Mouse (Mus musculus) kidney, embryonic 14.5 days (tissue): ENCODE results near the gene Lgr6. TPM values are rescaled to one million over a fixed set of nuclear protein-coding genes. Genes with fewer than 3 reads are reported as not detected.

Source experiments
- ATAC-seq: fragments of 200-750 bp; cut with Nextera tagmentation; 2 replicates; pipeline ENCODE4 v1.8.0; 2017; ENCODE audit warnings: moderate number of reproducible peaks, mild to moderate bottlenecking, moderate TSS enrichment, moderate library complexity; ENCODE audit not compliant: low FRiP score, low TSS enrichment
- H3K27ac ChIP-seq: fragments of 300-500 bp; sonication (generic); 2 replicates; pipeline ENCODE4 v1.5.1; 2014; ENCODE audit warnings: low read depth, mild to moderate bottlenecking, low read length, moderate library complexity, mixed read lengths
- H3K27me3 ChIP-seq: fragments of 300-500 bp; sonication (generic); 2 replicates; pipeline ENCODE4 v1.6.1; 2014; ENCODE audit warnings: mild to moderate bottlenecking, low read length; ENCODE audit not compliant: control insufficient read depth, insufficient read depth
- H3K36me3 ChIP-seq: fragments of 300-500 bp; sonication (generic); 2 replicates; pipeline ENCODE4 v1.6.1; 2014; ENCODE audit warnings: low read length, mixed read lengths; ENCODE audit not compliant: control insufficient read depth, insufficient read depth
- H3K4me1 ChIP-seq: fragments of 300-500 bp; sonication (generic); 2 replicates; pipeline ENCODE4 v1.6.1; 2014; ENCODE audit warnings: low read length, mixed read lengths; ENCODE audit not compliant: control insufficient read depth, insufficient read depth
- H3K4me2 ChIP-seq: fragments of 300-500 bp; sonication (generic); replicated peaks from 2 replicates; pipeline ENCODE4 v1.6.1; 2014; ENCODE audit warnings: low read depth, mild to moderate bottlenecking, low read length
- H3K4me3 ChIP-seq: fragments of 300-500 bp; sonication (generic); 2 replicates; pipeline ENCODE4 v1.5.1; 2014; ENCODE audit warnings: mild to moderate bottlenecking, low read length
- H3K9ac ChIP-seq: fragments of 300-500 bp; sonication (generic); 2 replicates; pipeline ENCODE4 v1.6.1; 2014; ENCODE audit warnings: low read depth, mild to moderate bottlenecking, low read length, moderate library complexity
- H3K9me3 ChIP-seq: fragments of 300-500 bp; sonication (generic); 2 replicates; pipeline ENCODE4 v1.6.1; 2016; ENCODE audit warnings: low read length; ENCODE audit not compliant: control insufficient read depth
- WGBS: fragments of 180-500 bp; shearing (Covaris S2); extraction: QIAGEN DNeasy Blood & Tissue Kit; methylation state at CpG from one replicate; pipeline ENCODE4 v1.1.7; 2014; 5-methylcytosine and 5-hydroxymethylcytosine counted together
- polyA plus RNA-seq: library from polyadenylated mRNA; unstranded; fragments of >200 nt; fragmentation: Nextera tagmentation; extraction: Ambion mirVana; gene quantifications from 2 replicates; pipeline ENCODE4 v1.2.1, GENCODE M21; 2014

The Lgr6 gene
- polyA plus RNA-seq, 1 experiment from 2014 or later, result 0.66 TPM

DNA sequence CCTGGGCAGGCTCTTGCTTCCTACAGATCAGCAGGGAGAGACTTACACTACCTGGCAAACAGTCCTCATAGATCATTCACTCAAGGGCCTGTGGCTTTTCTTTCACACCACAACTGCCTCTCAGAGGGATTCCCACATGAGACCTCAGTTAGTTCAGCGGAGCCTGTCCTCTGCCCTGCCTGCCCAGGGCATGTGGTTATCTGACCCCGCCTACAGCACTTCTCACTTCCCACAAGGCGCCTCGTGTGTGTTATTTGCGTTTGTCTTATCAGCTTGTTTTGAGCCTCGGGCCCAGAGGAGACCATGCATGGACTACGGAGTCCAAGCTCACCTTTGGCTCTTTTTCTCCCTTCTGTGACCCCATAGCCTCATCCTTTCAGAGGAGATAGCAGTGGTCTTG, 9.9 kb downstream of the Lgr6 start:
- no peaks in the 10 kb centered on the region for H3K36me3 ChIP-seq
- no peak overlapping the region for H3K27ac ChIP-seq
- H3K9me3 ChIP-seq, result no peaks in the 10 kb centered on the region
- H3K9ac ChIP-seq, result no peak overlapping the region
- no peak for ATAC-seq
- WGBS, result 40% methylated on average over 7 of the region's 7 CpGs
- H3K27me3 ChIP-seq, result peaks cover 6% of the 10 kb centered on the region
- no peak overlapping the region for H3K4me3 ChIP-seq
- no peak overlapping the region for H3K4me2 ChIP-seq
- H3K4me1 ChIP-seq, result no peaks in the 10 kb centered on the region

DNA sequence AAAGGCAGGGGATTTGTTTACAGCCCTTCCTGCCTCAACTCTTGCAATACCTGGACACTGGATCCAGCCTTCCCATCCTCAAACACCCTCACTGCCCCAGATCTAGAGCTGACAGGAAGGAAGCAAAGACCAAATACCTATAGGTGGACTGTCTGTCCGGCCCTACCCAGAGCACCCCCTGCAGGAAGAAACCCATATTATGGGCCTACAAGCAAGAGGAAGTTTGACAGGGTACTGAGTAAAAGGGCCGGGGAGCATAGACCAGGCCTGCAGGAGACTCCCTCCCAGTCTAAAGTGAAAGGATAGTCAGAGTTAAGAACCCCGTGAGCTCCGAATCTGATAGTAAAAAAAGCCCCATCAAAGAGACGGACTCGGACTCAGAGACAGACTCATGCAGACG, 10.4 kb downstream of the Lgr6 start:
- no peak overlapping the region for H3K4me2 ChIP-seq
- H3K9me3 ChIP-seq, result no peaks in the 10 kb centered on the region
- H3K36me3 ChIP-seq, result no peaks in the 10 kb centered on the region
- H3K27me3 ChIP-seq, result peaks cover 4% of the 10 kb centered on the region; the same call in 1 of the 2 replicates
- H3K27ac ChIP-seq, result no peak overlapping the region
- ATAC-seq, result no peak
- WGBS, result 55% methylated on average over 7 of the region's 7 CpGs
- no peak overlapping the region for H3K9ac ChIP-seq
- no peak overlapping the region for H3K4me3 ChIP-seq
- H3K4me1 ChIP-seq, result no peaks in the 10 kb centered on the region

DNA sequence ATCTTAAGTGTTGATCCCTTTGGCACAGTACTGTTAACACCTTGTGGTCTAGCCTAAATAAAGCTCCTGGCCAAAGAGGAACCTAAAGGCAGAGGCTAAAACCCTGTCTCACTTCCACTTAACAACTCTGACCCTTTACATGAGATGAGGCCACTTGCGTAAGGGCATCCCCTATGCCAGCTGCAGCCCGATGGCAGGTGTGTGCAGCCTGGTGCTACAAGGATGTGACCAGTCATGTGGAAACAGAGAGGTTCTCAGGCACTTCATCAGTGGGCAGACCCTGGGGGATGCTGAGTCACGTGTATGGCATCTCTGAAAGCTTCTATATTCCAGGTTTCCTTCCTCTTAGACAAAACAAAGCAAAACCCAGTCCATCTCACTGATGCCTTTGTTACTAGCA, 14.2 kb downstream of the Lgr6 start:
- H3K27me3 ChIP-seq, result peaks cover 14% of the 10 kb centered on the region
- no peak overlapping the region for H3K4me2 ChIP-seq
- WGBS, result 46% methylated on average over 3 of the region's 3 CpGs
- no peak for ATAC-seq
- H3K27ac ChIP-seq, result no peak overlapping the region
- H3K9ac ChIP-seq, result no peak overlapping the region
- H3K9me3 ChIP-seq, result no peaks in the 10 kb centered on the region
- H3K4me1 ChIP-seq, result no peaks in the 10 kb centered on the region
- H3K36me3 ChIP-seq, result no peaks in the 10 kb centered on the region
- no peak overlapping the region for H3K4me3 ChIP-seq

DNA sequence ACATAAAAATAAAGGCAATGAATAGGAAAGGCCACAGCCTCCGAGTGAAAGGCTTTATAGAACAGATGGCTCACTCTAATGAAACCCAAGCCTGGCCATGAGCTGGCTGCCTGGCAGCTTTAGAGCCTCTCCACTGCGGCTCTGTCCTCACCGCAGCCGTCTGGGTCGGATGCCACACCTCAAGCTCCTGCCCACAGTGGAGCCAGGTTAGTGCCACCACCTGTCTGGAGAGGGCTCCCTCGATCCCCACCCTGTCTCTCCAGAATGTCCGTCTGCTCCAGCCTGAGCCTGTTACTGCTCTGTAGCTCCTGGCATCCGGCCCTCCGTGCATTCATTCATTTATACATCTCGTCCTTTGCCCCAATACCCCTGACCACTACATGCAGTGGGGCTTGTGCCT, 15.4 kb downstream of the Lgr6 start:
- Histone ChIP-seq H3K27me3 (peaks cover 26% of the 10 kb centered on the region), H3K4me3 (no peak overlapping the region), H3K9ac (no peak overlapping the region), H3K4me2 (no peak overlapping the region), H3K27ac (no peak overlapping the region), H3K36me3 (no peaks in the 10 kb centered on the region), H3K4me1 (no peaks in the 10 kb centered on the region), H3K9me3 (no peaks in the 10 kb centered on the region)
- 74% methylated on average over 10 of the region's 10 CpGs for WGBS
- ATAC-seq, result no peak

DNA sequence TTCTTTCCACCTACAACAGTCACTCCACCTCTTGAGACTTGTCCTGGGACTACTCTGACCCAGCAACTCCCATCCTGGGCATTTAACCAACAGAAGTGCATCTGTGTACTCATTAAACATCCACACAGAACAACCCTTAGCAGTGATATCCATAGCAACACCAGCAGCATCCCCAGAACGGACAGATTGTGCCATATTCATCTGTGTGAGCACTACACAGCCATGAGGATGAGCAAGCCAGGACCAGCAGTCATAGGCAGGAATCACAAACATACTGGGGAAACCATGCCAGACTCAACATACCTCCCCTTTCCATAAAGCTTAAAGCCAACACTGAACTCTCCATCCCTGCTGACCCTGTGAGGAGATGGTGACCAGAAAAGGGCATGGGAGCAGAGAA, 17.7 kb downstream of the Lgr6 start:
- H3K4me1 ChIP-seq, result no peaks in the 10 kb centered on the region
- no peak overlapping the region for H3K9ac ChIP-seq
- H3K36me3 ChIP-seq, result no peaks in the 10 kb centered on the region
- 65% methylated on average over 1 of the region's 1 CpGs for WGBS
- H3K4me3 ChIP-seq, result no peak overlapping the region
- no peak overlapping the region for H3K27ac ChIP-seq
- ATAC-seq, result no peak
- H3K4me2 ChIP-seq, result no peak overlapping the region
- H3K9me3 ChIP-seq, result no peaks in the 10 kb centered on the region
- H3K27me3 ChIP-seq, result peaks cover 32% of the 10 kb centered on the region

DNA sequence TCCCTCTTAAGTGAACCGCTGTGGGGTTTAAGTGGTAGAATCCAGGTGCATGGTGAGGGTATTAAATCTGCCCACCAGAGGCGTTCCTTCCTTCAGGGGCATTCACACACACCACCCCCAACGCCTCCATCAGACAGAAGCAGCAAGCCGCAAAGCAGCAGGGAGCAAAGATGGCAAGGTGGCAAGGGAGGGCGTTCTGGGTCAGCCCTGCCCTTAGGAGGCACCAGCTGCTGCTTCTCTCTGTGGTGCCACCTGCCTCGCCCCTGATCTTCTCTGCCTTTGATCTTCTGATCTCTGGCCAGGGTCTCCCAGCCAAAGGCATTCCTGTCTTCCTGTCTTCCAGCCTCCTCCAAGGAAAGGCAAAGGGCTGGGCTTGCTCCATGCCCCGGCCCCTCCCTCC, 19.1 kb downstream of the Lgr6 start:
- WGBS, result 16% methylated on average over 7 of the region's 7 CpGs
- Histone ChIP-seq H3K4me1 (no peaks in the 10 kb centered on the region), H3K9ac (no peak overlapping the region), H3K27me3 (peaks cover 32% of the 10 kb centered on the region), H3K27ac (no peak overlapping the region), H3K4me3 (no peak overlapping the region), H3K9me3 (no peaks in the 10 kb centered on the region), H3K36me3 (no peaks in the 10 kb centered on the region), H3K4me2 (no peak overlapping the region)
- no peak for ATAC-seq

DNA sequence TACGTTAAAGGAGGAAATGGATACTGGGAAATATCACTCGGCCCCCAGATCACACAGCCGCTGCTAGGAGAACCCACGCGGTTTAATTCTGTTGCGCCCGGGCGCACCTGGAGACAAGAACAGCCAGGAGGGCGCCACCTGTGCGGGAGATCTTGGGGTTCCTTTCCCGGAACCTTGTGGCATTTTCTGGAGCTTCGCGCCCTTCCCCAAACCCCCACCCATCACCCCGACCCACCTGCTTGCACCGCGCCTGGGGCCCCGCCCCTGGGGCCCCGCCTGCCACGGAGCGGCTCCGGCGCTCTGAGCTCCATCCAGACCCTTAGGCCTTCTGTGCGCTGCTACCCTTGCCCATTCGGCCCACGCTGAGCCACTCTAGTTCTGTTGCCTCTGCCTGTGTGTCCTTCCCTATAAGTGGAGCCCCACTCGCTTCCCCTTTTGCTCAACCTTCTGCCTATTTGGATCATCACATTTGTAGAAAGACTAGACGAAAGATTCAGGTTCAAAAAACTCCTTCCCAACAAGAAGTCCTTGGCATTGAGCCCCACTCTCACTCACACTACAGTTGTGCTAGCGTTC, 19.7 kb downstream of the Lgr6 start:
- no peaks in the 10 kb centered on the region for H3K4me1 ChIP-seq
- H3K27me3 ChIP-seq, result peaks cover 32% of the 10 kb centered on the region
- H3K36me3 ChIP-seq, result no peaks in the 10 kb centered on the region
- H3K9me3 ChIP-seq, result no peaks in the 10 kb centered on the region
- 14% methylated on average over 28 of the region's 28 CpGs for WGBS
- peak overlapping the region; percentile 38 for H3K4me2 ChIP-seq
- H3K9ac ChIP-seq, result no peak overlapping the region
- H3K4me3 ChIP-seq, result no peak overlapping the region
- ATAC-seq, result no peak
- no peak overlapping the region for H3K27ac ChIP-seq

DNA sequence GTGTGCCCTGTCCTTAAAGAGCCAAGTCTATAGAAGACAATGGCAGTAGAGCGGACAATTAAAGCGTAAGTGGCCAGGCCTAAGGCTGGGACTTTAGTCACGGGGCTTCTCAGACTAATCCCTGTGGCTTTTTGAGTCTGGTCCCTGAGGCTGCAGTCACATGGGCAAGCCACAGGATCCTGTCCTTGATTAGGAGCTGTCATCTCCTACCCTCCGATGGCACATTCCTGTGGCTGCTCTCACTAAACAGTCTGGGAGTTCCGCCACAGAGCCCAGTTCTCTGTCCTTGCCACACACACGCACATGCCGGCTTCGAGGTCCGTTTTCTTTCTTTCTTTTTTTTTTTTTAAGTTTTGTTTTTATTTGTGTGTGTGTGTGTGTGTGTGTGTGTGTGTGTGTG, 21.6 kb downstream of the Lgr6 start:
- ATAC-seq, result no peak
- WGBS, result 86% methylated on average over 9 of the region's 9 CpGs

DNA sequence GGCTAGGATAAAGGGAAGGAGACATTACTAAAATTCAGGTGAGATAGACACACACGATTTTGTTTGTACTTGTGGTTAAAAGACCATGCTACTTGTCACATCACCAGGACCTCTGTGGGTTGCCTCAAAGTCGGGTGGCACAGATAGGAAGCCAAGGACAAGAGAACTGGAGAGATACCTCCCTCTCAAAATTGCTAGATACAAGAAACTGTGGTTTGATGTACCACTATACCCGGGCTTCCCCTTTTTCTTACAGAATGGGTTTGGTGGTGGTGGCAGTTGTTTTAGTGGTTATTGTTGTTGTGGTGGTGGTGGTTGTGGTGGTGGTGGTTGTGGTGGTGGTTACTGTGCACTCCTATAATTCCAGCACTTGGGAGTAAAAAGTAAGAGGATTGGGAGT, 22.8 kb downstream of the Lgr6 start:
- ATAC-seq, result no peak
- H3K27ac ChIP-seq, result no peak overlapping the region
- H3K36me3 ChIP-seq, result no peaks in the 10 kb centered on the region
- 77% methylated on average over 3 of the region's 3 CpGs for WGBS
- H3K4me2 ChIP-seq, result no peak overlapping the region
- no peaks in the 10 kb centered on the region for H3K9me3 ChIP-seq
- no peak overlapping the region for H3K4me3 ChIP-seq
- peaks cover 28% of the 10 kb centered on the region for H3K27me3 ChIP-seq
- no peak overlapping the region for H3K9ac ChIP-seq
- H3K4me1 ChIP-seq, result no peaks in the 10 kb centered on the region

More for the DNA sequence above, 21.6 kb downstream of the Lgr6 start:
- Histone ChIP-seq H3K27me3 (peaks cover 32% of the 10 kb centered on the region), H3K36me3 (no peaks in the 10 kb centered on the region), H3K9me3 (no peaks in the 10 kb centered on the region), H3K4me1 (no peaks in the 10 kb centered on the region), H3K27ac (no peak overlapping the region), H3K9ac (no peak overlapping the region), H3K4me3 (no peak overlapping the region), H3K4me2 (no peak overlapping the region)
